Mouse (Mus musculus): Measurements from ENCODE around the gene Olfr318. TPM values are rescaled to one million over a fixed set of nuclear protein-coding genes. Genes with fewer than 3 reads are reported as not detected.
"Not testable (repeated sequence)": the region's sequence is repeated elsewhere in the genome, so short reads cannot be mapped to it uniquely, and the experiment has no call there.

Olfr318 gene
- not detected in 2 replicates for polyA plus RNA-seq (2015; fragmentation: Nextera tagmentation; extraction: Ambion mirVana)

DNA sequence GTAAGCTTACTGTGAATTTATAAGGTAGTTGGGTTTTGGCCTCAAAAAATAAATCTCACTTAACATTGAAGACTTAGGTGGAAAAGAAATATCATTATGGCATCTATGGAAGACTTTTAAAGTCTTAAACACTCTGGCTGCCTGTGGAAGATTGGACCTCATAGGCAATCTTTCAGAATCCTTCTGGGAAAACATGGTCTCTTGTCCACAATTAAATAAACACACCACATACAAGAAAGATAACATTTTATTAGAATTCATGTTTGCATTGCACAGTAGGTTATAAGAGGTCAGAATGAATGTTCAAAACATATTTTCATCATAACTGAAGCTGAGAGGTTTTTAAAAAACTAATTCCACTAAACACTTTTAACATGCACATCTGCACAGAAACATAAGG lies at the start of gene Olfr318:
Gene Olfr318 (minus strand): TSS at position 101 of the 400 bp plus-strand sequence.
- Histone ChIP-seq H3K4me3 (ENCODE audit: low read depth, low read length) (no peak within 1 kb of the TSS), H3K27ac (ENCODE audit: low read length) (no peak within 1 kb of the TSS)
- no peak for ATAC-seq (ENCODE audit: low read depth)

DNA sequence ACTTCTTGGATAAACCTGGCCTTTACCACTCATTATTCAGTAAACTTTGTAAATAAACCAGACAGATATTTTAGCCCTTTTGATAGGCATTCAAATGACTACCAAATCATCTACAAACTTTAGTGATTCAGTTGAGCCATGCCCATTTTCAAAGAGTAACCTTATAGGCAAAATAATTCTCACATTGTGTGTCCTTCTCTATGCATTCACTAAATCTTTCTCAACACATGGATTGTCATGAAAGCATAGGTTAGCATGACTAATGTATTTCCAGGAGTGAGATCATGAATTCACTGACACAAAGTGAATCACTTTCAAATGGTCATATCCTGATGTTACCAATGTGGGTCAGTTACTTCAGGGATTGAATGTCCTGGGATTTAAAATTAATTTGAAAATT lies 49.1 kb upstream of the Olfr318 start, which contains the start of gene Olfr315:
Gene Olfr315 (plus strand): TSS at position 301 of the 400 bp plus-strand sequence.
- Histone ChIP-seq H3K4me2 (ENCODE audit: low read depth, low read length) (no peak within 1 kb of the TSS), H3K9me3 (replicated peaks; ENCODE audit: control insufficient read depth, low read length) (no peaks in the 10 kb centered on the region), H3K36me3 (ENCODE audit: control insufficient read depth, insufficient read depth) (no peaks in the 10 kb centered on the region), H3K9ac (ENCODE audit: low read depth, low read length) (no peak within 1 kb of the TSS), H3K27ac (ENCODE audit: low read length) (no peak within 1 kb of the TSS), H3K4me1 (ENCODE audit: control insufficient read depth, low read depth, low read length) (no peaks in the 10 kb centered on the region), H3K4me3 (ENCODE audit: low read depth, low read length) (no peak within 1 kb of the TSS), H3K27me3 (ENCODE audit: control insufficient read depth, insufficient read depth, low read depth, low read length) (no peaks in the 10 kb centered on the region)
- no peak for ATAC-seq (ENCODE audit: low read depth)

More for the DNA sequence above, at the start of gene Olfr318:
- Histone ChIP-seq H3K9me3 (replicated peaks; ENCODE audit: control insufficient read depth, low read length) (no peaks in the 10 kb centered on the region), H3K4me2 (ENCODE audit: low read depth, low read length) (no peak within 1 kb of the TSS), H3K27me3 (ENCODE audit: control insufficient read depth, insufficient read depth, low read depth, low read length) (no peaks in the 10 kb centered on the region), H3K4me1 (ENCODE audit: control insufficient read depth, low read depth, low read length) (no peaks in the 10 kb centered on the region), H3K36me3 (ENCODE audit: control insufficient read depth, insufficient read depth) (no peaks in the 10 kb centered on the region), H3K9ac (ENCODE audit: low read depth, low read length) (no peak within 1 kb of the TSS)

DNA sequence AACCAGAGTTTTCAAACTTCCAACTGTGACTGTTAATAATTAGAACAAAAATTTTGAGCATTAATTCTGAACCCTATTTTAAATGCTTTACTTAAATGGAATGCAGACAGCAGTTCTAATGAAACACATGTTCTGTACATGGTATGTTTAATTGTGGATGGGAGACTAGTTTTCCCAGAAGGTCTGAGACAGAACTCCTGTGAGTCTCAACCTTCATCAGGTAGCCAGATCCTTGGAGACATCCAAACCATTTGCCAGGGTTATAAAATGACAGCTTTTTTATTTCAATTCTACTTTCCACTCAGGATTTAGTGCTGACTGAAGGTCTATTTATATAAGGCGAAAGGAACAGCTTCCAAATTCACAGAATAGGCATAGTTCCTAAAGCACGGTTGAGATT lies 28.6 kb upstream of the Olfr318 start, which contains the start of gene Olfr316:
Gene Olfr316 (plus strand): TSS at position 301 of the 400 bp plus-strand sequence.
- no peak for ATAC-seq (ENCODE audit: low read depth)
- H3K4me1 ChIP-seq (ENCODE audit: control insufficient read depth, low read depth, low read length) = no peaks in the 10 kb centered on the region
- 60% methylated on average over 2 of the region's 2 CpGs for WGBS (ENCODE audit: insufficient replicate concordance)
- no peaks in the 10 kb centered on the region for H3K9me3 ChIP-seq (replicated peaks; ENCODE audit: control insufficient read depth, low read length)
- no peaks in the 10 kb centered on the region for H3K27me3 ChIP-seq (ENCODE audit: control insufficient read depth, insufficient read depth, low read depth, low read length)
- no peaks in the 10 kb centered on the region for H3K36me3 ChIP-seq (ENCODE audit: control insufficient read depth, insufficient read depth)
- H3K27ac ChIP-seq (ENCODE audit: low read length) = no peak within 1 kb of the TSS
- H3K4me2 ChIP-seq (ENCODE audit: low read depth, low read length) = no peak within 1 kb of the TSS
- H3K9ac ChIP-seq (ENCODE audit: low read depth, low read length) = no peak within 1 kb of the TSS
- H3K4me3 ChIP-seq (ENCODE audit: low read depth, low read length) = no peak within 1 kb of the TSS

DNA sequence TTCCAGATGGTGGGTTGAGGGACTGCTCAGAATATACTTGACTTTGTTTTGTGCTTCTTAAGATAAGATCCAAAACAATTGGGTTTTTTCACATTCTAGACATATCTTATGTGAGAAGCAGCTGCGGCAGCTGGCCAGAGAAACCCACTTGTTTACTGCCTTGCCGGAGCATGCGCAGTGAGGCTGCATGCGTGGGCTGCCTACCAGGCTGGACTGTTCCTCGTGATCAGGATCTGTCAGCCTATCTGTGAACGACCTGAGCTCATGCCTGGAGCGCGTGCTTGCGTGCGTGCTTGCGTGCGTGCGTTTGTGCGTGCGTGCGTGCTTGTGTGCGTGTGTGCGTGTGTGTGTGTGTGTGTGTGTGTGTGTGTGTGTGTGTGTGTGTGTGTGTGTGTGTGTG lies 27.3 kb upstream of the Olfr318 start:
- WGBS (ENCODE audit: insufficient replicate concordance) = 73% methylated on average over 16 of the region's 18 CpGs
- H3K4me2 ChIP-seq (ENCODE audit: low read depth, low read length); H3K4me1 ChIP-seq (ENCODE audit: control insufficient read depth, low read depth, low read length); H3K27me3 ChIP-seq (ENCODE audit: control insufficient read depth, insufficient read depth, low read depth, low read length); H3K27ac ChIP-seq (ENCODE audit: low read length); H3K36me3 ChIP-seq (ENCODE audit: control insufficient read depth, insufficient read depth); ATAC-seq (ENCODE audit: low read depth); H3K4me3 ChIP-seq (ENCODE audit: low read depth, low read length); H3K9ac ChIP-seq (ENCODE audit: low read depth, low read length); H3K9me3 ChIP-seq (replicated peaks; ENCODE audit: control insufficient read depth, low read length): not testable (repeated sequence)

DNA sequence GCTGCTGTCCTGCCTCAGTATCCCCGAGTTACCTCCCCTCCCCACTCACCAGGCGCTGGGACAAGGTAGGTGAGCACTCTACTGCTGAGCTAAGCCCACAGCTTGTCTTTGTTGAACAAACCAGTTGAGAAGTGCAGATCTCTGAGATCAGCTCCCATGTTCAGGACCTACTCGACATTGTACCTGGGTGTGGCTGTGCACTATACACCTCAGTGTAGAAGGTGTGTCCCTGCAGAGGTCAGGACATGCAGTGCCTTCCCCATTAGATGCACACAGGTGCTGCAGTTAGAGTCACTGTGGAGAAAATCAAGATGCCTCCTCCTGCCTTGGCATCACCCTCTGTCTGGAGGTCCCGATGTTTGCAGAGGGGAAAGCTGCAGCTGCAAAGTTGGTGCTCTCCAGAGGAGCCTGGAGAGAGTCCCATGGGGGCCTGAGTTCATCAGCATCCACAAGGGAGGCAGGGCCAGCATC lies 15.0 kb upstream of the Olfr318 start, which contains the start of gene Olfr317:
Gene Olfr317 (minus strand): TSS at position 421 of the 471 bp plus-strand sequence.
- H3K4me1 ChIP-seq (ENCODE audit: control insufficient read depth, low read depth, low read length) = no peaks in the 10 kb centered on the region
- no peaks in the 10 kb centered on the region for H3K9me3 ChIP-seq (replicated peaks; ENCODE audit: control insufficient read depth, low read length)
- no peak within 1 kb of the TSS for H3K4me2 ChIP-seq (ENCODE audit: low read depth, low read length)
- H3K36me3 ChIP-seq (ENCODE audit: control insufficient read depth, insufficient read depth) = no peaks in the 10 kb centered on the region
- H3K4me3 ChIP-seq (ENCODE audit: low read depth, low read length) = no peak within 1 kb of the TSS
- H3K27me3 ChIP-seq (ENCODE audit: control insufficient read depth, insufficient read depth, low read depth, low read length) = no peaks in the 10 kb centered on the region
- 53% methylated on average over 4 of the region's 4 CpGs for WGBS (ENCODE audit: insufficient replicate concordance)
- no peak within 1 kb of the TSS for H3K27ac ChIP-seq (ENCODE audit: low read length)
- no peak for ATAC-seq (ENCODE audit: low read depth)
- no peak within 1 kb of the TSS for H3K9ac ChIP-seq (ENCODE audit: low read depth, low read length)

DNA sequence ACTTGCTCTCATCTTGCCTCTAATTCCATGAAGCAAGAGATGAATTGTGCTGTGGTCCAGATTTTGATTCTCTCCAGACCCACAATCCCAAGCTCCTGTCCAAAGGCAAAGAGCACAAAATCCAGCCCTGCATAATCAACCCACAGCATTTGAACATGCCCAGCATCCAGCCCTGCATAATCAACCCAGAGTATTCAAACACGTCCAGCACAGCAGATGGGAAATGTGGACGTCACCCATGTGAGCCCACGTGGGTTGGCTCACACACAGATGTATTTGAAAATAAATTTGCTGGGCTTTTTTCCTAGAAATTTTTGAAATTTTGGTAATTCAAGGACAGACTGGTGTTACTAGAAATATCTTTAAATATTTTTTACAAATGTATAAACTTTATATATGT lies 9.6 kb upstream of the Olfr318 start:
- no peak for ATAC-seq (ENCODE audit: low read depth)
- H3K9ac ChIP-seq (ENCODE audit: low read depth, low read length) = no peak overlapping the region
- no peaks in the 10 kb centered on the region for H3K4me1 ChIP-seq (ENCODE audit: control insufficient read depth, low read depth, low read length)
- WGBS (ENCODE audit: insufficient replicate concordance) = 50% methylated on average over 3 of the region's 3 CpGs
- no peak overlapping the region for H3K27ac ChIP-seq (ENCODE audit: low read length)
- no peak overlapping the region for H3K4me2 ChIP-seq (ENCODE audit: low read depth, low read length)
- no peaks in the 10 kb centered on the region for H3K9me3 ChIP-seq (replicated peaks; ENCODE audit: control insufficient read depth, low read length)
- H3K27me3 ChIP-seq (ENCODE audit: control insufficient read depth, insufficient read depth, low read depth, low read length) = no peaks in the 10 kb centered on the region
- H3K36me3 ChIP-seq (ENCODE audit: control insufficient read depth, insufficient read depth) = no peaks in the 10 kb centered on the region
- H3K4me3 ChIP-seq (ENCODE audit: low read depth, low read length) = no peak overlapping the region

DNA sequence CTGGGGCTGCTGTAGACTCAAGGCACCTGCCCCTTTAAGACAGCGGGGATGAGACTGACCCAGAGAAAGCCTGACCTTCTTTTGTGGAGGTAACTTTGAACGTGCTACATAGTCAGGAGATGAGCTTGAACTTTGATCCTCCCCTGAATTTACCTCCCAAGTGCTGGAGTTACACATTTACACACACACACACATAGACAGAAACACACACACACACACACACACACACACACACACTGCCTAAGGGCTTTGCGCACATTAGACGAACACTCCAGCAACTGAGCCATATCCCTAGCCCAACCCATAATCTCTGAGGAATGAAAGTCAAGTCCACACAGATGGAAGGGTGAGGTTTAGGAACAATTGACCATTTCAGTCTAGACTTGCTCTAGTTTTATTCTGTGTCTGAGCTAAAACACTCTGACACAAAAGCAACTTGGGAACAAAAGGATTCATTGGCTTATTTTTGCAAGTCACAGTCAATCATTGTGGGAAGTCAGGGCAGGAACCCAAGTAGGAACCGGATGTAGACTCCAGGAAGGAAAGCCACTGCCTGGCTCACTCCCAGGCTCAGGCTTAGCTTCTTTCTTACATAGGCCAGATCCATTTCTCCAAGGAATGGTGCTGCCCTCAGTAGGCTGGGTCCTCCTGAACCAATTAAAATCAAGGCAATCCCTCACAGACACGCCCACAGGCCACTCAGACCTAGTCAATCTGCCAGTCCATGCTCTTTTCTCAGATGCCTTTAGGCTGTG lies 4.3 kb upstream of the Olfr318 start:
- H3K9me3 ChIP-seq (replicated peaks; ENCODE audit: control insufficient read depth, low read length); H3K36me3 ChIP-seq (ENCODE audit: control insufficient read depth, insufficient read depth); H3K27me3 ChIP-seq (ENCODE audit: control insufficient read depth, insufficient read depth, low read depth, low read length); ATAC-seq (ENCODE audit: low read depth); H3K27ac ChIP-seq (ENCODE audit: low read length); H3K4me2 ChIP-seq (ENCODE audit: low read depth, low read length); H3K4me1 ChIP-seq (ENCODE audit: control insufficient read depth, low read depth, low read length); H3K9ac ChIP-seq (ENCODE audit: low read depth, low read length); H3K4me3 ChIP-seq (ENCODE audit: low read depth, low read length): not testable (repeated sequence)
- WGBS (ENCODE audit: insufficient replicate concordance) = 55% methylated on average over 6 of the region's 6 CpGs

DNA sequence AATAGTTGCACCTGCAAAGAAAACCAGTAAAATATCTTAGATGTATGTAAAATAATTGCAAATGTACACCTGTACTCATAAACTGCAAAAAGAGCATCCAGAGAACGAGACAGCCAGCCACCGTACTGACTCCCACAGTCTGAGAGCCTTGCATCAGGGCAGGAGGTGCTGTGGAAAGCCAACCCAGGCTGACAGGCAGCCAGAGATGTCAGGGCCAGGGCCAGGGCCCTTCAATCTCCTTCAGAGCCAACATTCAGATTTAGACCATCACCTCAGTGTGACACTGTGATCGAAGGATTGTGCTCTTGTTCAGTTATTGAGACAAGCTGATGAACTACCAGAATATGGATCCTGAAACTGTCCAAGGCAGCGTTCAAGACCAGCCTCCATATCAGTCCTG lies 4.1 kb downstream of the Olfr318 start:
- Histone ChIP-seq H3K27ac (ENCODE audit: low read length) (no peak overlapping the region), H3K27me3 (ENCODE audit: control insufficient read depth, insufficient read depth, low read depth, low read length) (no peaks in the 10 kb centered on the region), H3K9ac (ENCODE audit: low read depth, low read length) (no peak overlapping the region), H3K4me3 (ENCODE audit: low read depth, low read length) (no peak overlapping the region), H3K9me3 (replicated peaks; ENCODE audit: control insufficient read depth, low read length) (no peaks in the 10 kb centered on the region), H3K36me3 (ENCODE audit: control insufficient read depth, insufficient read depth) (no peaks in the 10 kb centered on the region), H3K4me2 (ENCODE audit: low read depth, low read length) (no peak overlapping the region), H3K4me1 (ENCODE audit: control insufficient read depth, low read depth, low read length) (no peaks in the 10 kb centered on the region)
- WGBS (ENCODE audit: insufficient replicate concordance) = 60% methylated on average over 4 of the region's 4 CpGs
- no peak for ATAC-seq (ENCODE audit: low read depth)

DNA sequence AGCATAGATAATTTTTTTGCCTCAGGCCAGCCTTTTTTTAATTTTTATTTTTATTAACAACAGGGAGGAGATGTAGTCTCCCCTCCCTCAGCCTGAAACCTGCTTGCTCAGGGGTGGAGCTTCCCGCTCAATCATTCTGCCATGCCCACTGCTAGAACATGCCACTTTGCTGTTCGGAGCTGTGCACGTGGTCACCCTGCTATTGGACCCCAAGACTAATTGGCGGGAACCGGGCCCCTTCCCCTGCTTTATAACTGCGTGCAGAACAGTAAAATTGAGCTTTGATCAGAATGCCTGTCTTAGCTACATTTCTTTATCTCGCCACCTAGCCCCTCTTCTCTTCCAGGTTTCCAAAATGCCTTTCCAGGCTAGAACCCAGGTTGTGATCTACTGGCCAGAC lies 6.1 kb downstream of the Olfr318 start:
- not testable (repeated sequence) for H3K36me3 ChIP-seq (ENCODE audit: control insufficient read depth, insufficient read depth); H3K27me3 ChIP-seq (ENCODE audit: control insufficient read depth, insufficient read depth, low read depth, low read length); ATAC-seq (ENCODE audit: low read depth); H3K4me3 ChIP-seq (ENCODE audit: low read depth, low read length); H3K9ac ChIP-seq (ENCODE audit: low read depth, low read length); H3K9me3 ChIP-seq (replicated peaks; ENCODE audit: control insufficient read depth, low read length); H3K4me2 ChIP-seq (ENCODE audit: low read depth, low read length); H3K27ac ChIP-seq (ENCODE audit: low read length); H3K4me1 ChIP-seq (ENCODE audit: control insufficient read depth, low read depth, low read length)
- WGBS (ENCODE audit: insufficient replicate concordance) = 70% methylated on average over 7 of the region's 7 CpGs

Measured in liver, embryonic 16.5 days (tissue).